Mouse (Mus musculus): Measurements from ENCODE around the gene Foxred1. TPM values are rescaled to one million over a fixed set of nuclear protein-coding genes. Genes with fewer than 3 reads are reported as not detected.

Gene Foxred1
- 48.5 and 52.6 TPM in 2 replicates for polyA plus RNA-seq (2016; fragmentation: Nextera tagmentation; extraction: Ambion mirVana)

GRCm38 (mm10) chr9:35210542-35211474 lies at the start of gene Foxred1:
Gene Foxred1 (minus strand): TSS chr9:35211055.
- WGBS: under 1% methylated on average over 72 of the region's 72 CpGs
- peak within 1 kb of the TSS; percentile 91 for H3K4me2 ChIP-seq (replicated peaks)
- peak within 1 kb of the TSS; percentile 89 for H3K27ac ChIP-seq (replicated peaks)
- H3K9ac ChIP-seq (replicated peaks): peak within 1 kb of the TSS; percentile 85
- no peaks in the 10 kb centered on the region for H3K9me3 ChIP-seq
- peak within 1 kb of the TSS; percentile 87 for H3K4me3 ChIP-seq
- peak; percentile 100 for ATAC-seq (ENCODE audit: low FRiP score, low read depth)
- peaks cover 16% of the 10 kb centered on the region for H3K4me1 ChIP-seq
- H3K36me3 ChIP-seq: peaks cover 58% of the 10 kb centered on the region
- H3K27me3 ChIP-seq: no peaks in the 10 kb centered on the region

- 0 out of 2 replicates have a peak, but pooled peaks cover 3% of the 10 kb centered on the region for H3K36me3 ChIP-seq
- no peak overlapping the region for H3K4me2 ChIP-seq (replicated peaks)
- H3K27ac ChIP-seq (replicated peaks): no peak overlapping the region
- H3K9ac ChIP-seq (replicated peaks): no peak overlapping the region
- 94% methylated on average over 7 of the region's 7 CpGs for WGBS
- H3K9me3 ChIP-seq: no peaks in the 10 kb centered on the region
- no peaks in the 10 kb centered on the region for H3K27me3 ChIP-seq
- no peak for ATAC-seq (ENCODE audit: low FRiP score, low read depth)
- no peaks in the 10 kb centered on the region for H3K4me1 ChIP-seq
- no peak overlapping the region for H3K4me3 ChIP-seq
These were observed 46.5 kb upstream of the Foxred1 start for GRCm38 (mm10) chr9:35257365-35257764.

GRCm38 (mm10) chr9:35249476-35249875 lies 38.6 kb upstream of the Foxred1 start:
- Histone ChIP-seq H3K27ac (replicated peaks) (no peak overlapping the region), H3K9me3 (no peaks in the 10 kb centered on the region), H3K4me2 (replicated peaks) (no peak overlapping the region), H3K36me3 (no peaks in the 10 kb centered on the region), H3K9ac (replicated peaks) (no peak overlapping the region), H3K4me3 (no peak overlapping the region), H3K27me3 (no peaks in the 10 kb centered on the region), H3K4me1 (no peaks in the 10 kb centered on the region)
- no peak for ATAC-seq (ENCODE audit: low FRiP score, low read depth)

GRCm38 (mm10) chr9:35247405-35247804 lies 36.5 kb upstream of the Foxred1 start:
- Histone ChIP-seq H3K4me2 (replicated peaks) (no peak overlapping the region), H3K27ac (replicated peaks) (no peak overlapping the region), H3K9me3 (no peaks in the 10 kb centered on the region), H3K4me1 (no peaks in the 10 kb centered on the region), H3K36me3 (0 out of 2 replicates have a peak, but pooled peaks cover 4% of the 10 kb centered on the region), H3K4me3 (no peak overlapping the region), H3K27me3 (no peaks in the 10 kb centered on the region), H3K9ac (replicated peaks) (no peak overlapping the region)
- WGBS: 99% methylated on average over 2 of the region's 2 CpGs
- ATAC-seq (ENCODE audit: low FRiP score, low read depth): no peak

- Histone ChIP-seq H3K9me3 (no peaks in the 10 kb centered on the region), H3K4me3 (no peak overlapping the region), H3K4me1 (no peaks in the 10 kb centered on the region), H3K9ac (replicated peaks) (no peak overlapping the region), H3K4me2 (replicated peaks) (no peak overlapping the region), H3K27me3 (no peaks in the 10 kb centered on the region), H3K36me3 (peaks cover 12% of the 10 kb centered on the region), H3K27ac (replicated peaks) (no peak overlapping the region)
- WGBS: 95% methylated on average over 1 of the region's 1 CpGs
- no peak for ATAC-seq (ENCODE audit: low FRiP score, low read depth)
These were observed 28.9 kb upstream of the Foxred1 start for GRCm38 (mm10) chr9:35239734-35240133.

- no peaks in the 10 kb centered on the region for H3K4me1 ChIP-seq
- 85% methylated on average over 6 of the region's 6 CpGs for WGBS
- H3K4me2 ChIP-seq (replicated peaks): no peak overlapping the region
- peaks cover 17% of the 10 kb centered on the region for H3K36me3 ChIP-seq
- H3K27me3 ChIP-seq: no peaks in the 10 kb centered on the region
- no peak overlapping the region for H3K27ac ChIP-seq (replicated peaks)
- no peak for ATAC-seq (ENCODE audit: low FRiP score, low read depth)
- no peak overlapping the region for H3K4me3 ChIP-seq
- H3K9me3 ChIP-seq: no peaks in the 10 kb centered on the region
- H3K9ac ChIP-seq (replicated peaks): no peak overlapping the region
These were observed 28.2 kb upstream of the Foxred1 start for GRCm38 (mm10) chr9:35238915-35239571.

GRCm38 (mm10) chr9:35238371-35238770 lies 27.5 kb upstream of the Foxred1 start:
- H3K4me2 ChIP-seq (replicated peaks): no peak overlapping the region
- WGBS: 90% methylated on average over 1 of the region's 1 CpGs

GRCm38 (mm10) chr9:35235996-35236395 lies 25.1 kb upstream of the Foxred1 start:
- Histone ChIP-seq H3K4me2 (replicated peaks) (no peak overlapping the region), H3K9ac (replicated peaks) (no peak overlapping the region), H3K4me1 (no peaks in the 10 kb centered on the region), H3K36me3 (peaks cover 38% of the 10 kb centered on the region), H3K9me3 (no peaks in the 10 kb centered on the region), H3K4me3 (no peak overlapping the region), H3K27me3 (no peaks in the 10 kb centered on the region), H3K27ac (replicated peaks) (no peak overlapping the region)
- no peak for ATAC-seq (ENCODE audit: low FRiP score, low read depth)
- WGBS: 61% methylated on average over 3 of the region's 3 CpGs

More at GRCm38 (mm10) chr9:35238371-35238770, 27.5 kb upstream of the Foxred1 start:
- Histone ChIP-seq H3K4me1 (no peaks in the 10 kb centered on the region), H3K9ac (replicated peaks) (no peak overlapping the region), H3K27ac (replicated peaks) (no peak overlapping the region), H3K9me3 (no peaks in the 10 kb centered on the region), H3K36me3 (peaks cover 20% of the 10 kb centered on the region), H3K27me3 (no peaks in the 10 kb centered on the region), H3K4me3 (no peak overlapping the region)
- ATAC-seq (ENCODE audit: low FRiP score, low read depth): no peak

GRCm38 (mm10) chr9:35228671-35229070 lies 17.8 kb upstream of the Foxred1 start:
- Histone ChIP-seq H3K27me3 (no peaks in the 10 kb centered on the region), H3K36me3 (peaks cover 40% of the 10 kb centered on the region), H3K4me3 (no peak overlapping the region), H3K4me2 (replicated peaks) (no peak overlapping the region), H3K4me1 (no peaks in the 10 kb centered on the region), H3K9ac (replicated peaks) (no peak overlapping the region), H3K9me3 (no peaks in the 10 kb centered on the region), H3K27ac (replicated peaks) (no peak overlapping the region)
- ATAC-seq (ENCODE audit: low FRiP score, low read depth): no peak
- 92% methylated on average over 3 of the region's 3 CpGs for WGBS

GRCm38 (mm10) chr9:35223466-35223865 lies 12.6 kb upstream of the Foxred1 start:
- Histone ChIP-seq H3K4me2 (replicated peaks) (no peak overlapping the region), H3K4me3 (no peak overlapping the region), H3K36me3 (peaks cover 60% of the 10 kb centered on the region), H3K9ac (replicated peaks) (no peak overlapping the region), H3K4me1 (no peaks in the 10 kb centered on the region), H3K9me3 (no peaks in the 10 kb centered on the region), H3K27me3 (no peaks in the 10 kb centered on the region), H3K27ac (replicated peaks) (no peak overlapping the region)
- no peak for ATAC-seq (ENCODE audit: low FRiP score, low read depth)
- WGBS: 97% methylated on average over 3 of the region's 3 CpGs

- Histone ChIP-seq H3K27me3 (no peaks in the 10 kb centered on the region), H3K9me3 (no peaks in the 10 kb centered on the region), H3K4me3 (no peak overlapping the region), H3K27ac (replicated peaks) (no peak overlapping the region), H3K36me3 (peaks cover 87% of the 10 kb centered on the region), H3K9ac (replicated peaks) (no peak overlapping the region), H3K4me2 (replicated peaks) (no peak overlapping the region), H3K4me1 (no peaks in the 10 kb centered on the region)
- ATAC-seq (ENCODE audit: low FRiP score, low read depth): no peak
- 87% methylated on average over 1 of the region's 1 CpGs for WGBS
These were observed 7.1 kb upstream of the Foxred1 start for GRCm38 (mm10) chr9:35217963-35218362.

All from midbrain, embryonic 12.5 days (tissue).